Mouse (Mus musculus) intestine, embryonic 15.5 days (tissue): ENCODE results near the gene Sptssa. TPM values are rescaled to one million over a fixed set of nuclear protein-coding genes. Genes with fewer than 3 reads are reported as not detected.

Experiments
- ATAC-seq: fragments of 200-750 bp; cut with Nextera tagmentation; 2 replicates; pipeline ENCODE4 v1.8.0; 2017; ENCODE audit warnings: moderate TSS enrichment, moderate library complexity
- H3K27ac ChIP-seq: fragments of 300-500 bp; sonication (generic); 2 replicates; pipeline ENCODE4 v1.5.1; 2015; ENCODE audit warnings: mild to moderate bottlenecking, inconsistent platforms
- H3K27me3 ChIP-seq: fragments of 300-500 bp; sonication (generic); replicated peaks from 2 replicates; pipeline ENCODE4 v1.6.1; 2015; ENCODE audit warnings: inconsistent platforms
- H3K36me3 ChIP-seq: fragments of 300-500 bp; sonication (generic); 2 replicates; pipeline ENCODE4 v1.6.1; 2015; ENCODE audit warnings: inconsistent platforms
- H3K4me1 ChIP-seq: fragments of 300-500 bp; sonication (generic); replicated peaks from 2 replicates; pipeline ENCODE4 v1.6.1; 2015; ENCODE audit warnings: inconsistent platforms
- H3K4me2 ChIP-seq: fragments of 300-500 bp; sonication (generic); replicated peaks from 2 replicates; pipeline ENCODE4 v1.6.1; 2015; ENCODE audit warnings: mild to moderate bottlenecking, inconsistent platforms
- H3K4me3 ChIP-seq: fragments of 300-500 bp; sonication (generic); replicated peaks from 2 replicates; pipeline ENCODE4 v1.5.1; 2015; ENCODE audit warnings: inconsistent platforms
- H3K9ac ChIP-seq: fragments of 300-500 bp; sonication (generic); 2 replicates; pipeline ENCODE4 v1.6.1; 2015; ENCODE audit warnings: inconsistent platforms
- H3K9me3 ChIP-seq: fragments of 300-500 bp; sonication (generic); 2 replicates; pipeline ENCODE4 v1.6.1; 2016; ENCODE audit warnings: inconsistent platforms
- WGBS: fragments of 180-500 bp; shearing (Covaris S2); methylation state at CpG from one replicate; pipeline ENCODE4 v1.1.7; 2015; 5-methylcytosine and 5-hydroxymethylcytosine counted together
- polyA plus RNA-seq: library from polyadenylated mRNA; unstranded; fragments of >200 nt; fragmentation: Nextera tagmentation; extraction: Ambion mirVana; gene quantifications from 2 replicates; pipeline ENCODE4 v1.2.1, GENCODE M21; 2015

Gene Sptssa
- 218 and 233 TPM in 2 replicates for polyA plus RNA-seq

- Histone ChIP-seq H3K27me3 (no peaks in the 10 kb centered on the region), H3K4me1 (peaks cover 23% of the 10 kb centered on the region), H3K4me3 (peak within 1 kb of the TSS; percentile 73), H3K9me3 (no peaks in the 10 kb centered on the region), H3K9ac (peak within 1 kb of the TSS; percentile 70), H3K36me3 (no peaks in the 10 kb centered on the region), H3K4me2 (peak within 1 kb of the TSS; percentile 85), H3K27ac (peak within 1 kb of the TSS; percentile 82)
- WGBS = 6% methylated on average over 53 of the region's 53 CpGs
- peak; percentile 99 for ATAC-seq
Observed at GRCm38 (mm10) chr12:54656396-54657171, at the start of gene Sptssa. Gene Sptssa (minus strand): TSS chr12:54656573.

- no peak for ATAC-seq
- Histone ChIP-seq H3K4me3 (no peak overlapping the region), H3K27ac (no peak overlapping the region), H3K9me3 (no peaks in the 10 kb centered on the region), H3K4me1 (no peaks in the 10 kb centered on the region), H3K27me3 (no peaks in the 10 kb centered on the region), H3K36me3 (no peaks in the 10 kb centered on the region), H3K9ac (no peak overlapping the region), H3K4me2 (no peak overlapping the region)
- WGBS = 73% methylated on average over 7 of the region's 7 CpGs
Observed at GRCm38 (mm10) chr12:54699394-54699793, 43.0 kb upstream of the Sptssa start.

- Histone ChIP-seq H3K27me3 (no peaks in the 10 kb centered on the region), H3K36me3 (no peaks in the 10 kb centered on the region), H3K9ac (no peak overlapping the region), H3K9me3 (no peaks in the 10 kb centered on the region), H3K27ac (no peak overlapping the region), H3K4me3 (no peak overlapping the region), H3K4me1 (no peaks in the 10 kb centered on the region), H3K4me2 (no peak overlapping the region)
- no peak for ATAC-seq
- 49% methylated on average over 6 of the region's 6 CpGs for WGBS
Observed at GRCm38 (mm10) chr12:54697791-54698250, 41.4 kb upstream of the Sptssa start.

DNA sequence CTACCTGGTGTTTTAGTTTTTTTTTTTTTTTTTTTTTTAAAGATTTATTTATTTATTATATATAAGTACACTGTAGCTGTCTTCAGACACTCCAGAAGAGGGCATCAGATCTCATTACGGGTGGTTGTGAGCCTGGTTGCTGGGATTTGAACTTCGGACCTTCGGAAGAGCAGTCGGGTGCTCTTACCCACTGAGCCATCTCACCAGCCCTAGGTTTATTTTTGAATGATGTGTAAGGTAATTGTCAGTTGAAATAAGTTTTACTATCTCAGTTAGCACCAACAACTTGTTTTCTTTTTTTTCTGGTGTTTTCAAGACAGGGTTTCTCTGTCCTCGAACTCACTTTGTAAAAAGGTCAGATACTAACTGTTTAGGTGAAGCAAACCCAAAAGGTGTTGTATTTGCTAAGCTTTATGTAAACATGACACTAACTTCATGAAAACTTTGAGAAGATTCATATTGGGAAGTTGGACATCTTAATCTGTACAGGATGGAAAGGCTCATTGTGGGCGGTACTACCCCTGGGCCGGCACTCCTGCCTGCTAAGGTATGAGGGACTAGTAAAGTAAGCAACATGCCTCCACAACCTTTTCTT is 40.7 kb upstream of the Sptssa start:
- Histone ChIP-seq H3K4me3 (no peak overlapping the region), H3K4me2 (no peak overlapping the region), H3K27ac (0 out of 2 replicates have a peak overlapping the region, but pooled peaks have one; percentile 32), H3K36me3 (no peaks in the 10 kb centered on the region), H3K4me1 (no peaks in the 10 kb centered on the region), H3K9ac (no peak overlapping the region), H3K27me3 (no peaks in the 10 kb centered on the region), H3K9me3 (no peaks in the 10 kb centered on the region)
- peak; percentile 59 for ATAC-seq
- 8% methylated on average over 7 of the region's 7 CpGs for WGBS

DNA sequence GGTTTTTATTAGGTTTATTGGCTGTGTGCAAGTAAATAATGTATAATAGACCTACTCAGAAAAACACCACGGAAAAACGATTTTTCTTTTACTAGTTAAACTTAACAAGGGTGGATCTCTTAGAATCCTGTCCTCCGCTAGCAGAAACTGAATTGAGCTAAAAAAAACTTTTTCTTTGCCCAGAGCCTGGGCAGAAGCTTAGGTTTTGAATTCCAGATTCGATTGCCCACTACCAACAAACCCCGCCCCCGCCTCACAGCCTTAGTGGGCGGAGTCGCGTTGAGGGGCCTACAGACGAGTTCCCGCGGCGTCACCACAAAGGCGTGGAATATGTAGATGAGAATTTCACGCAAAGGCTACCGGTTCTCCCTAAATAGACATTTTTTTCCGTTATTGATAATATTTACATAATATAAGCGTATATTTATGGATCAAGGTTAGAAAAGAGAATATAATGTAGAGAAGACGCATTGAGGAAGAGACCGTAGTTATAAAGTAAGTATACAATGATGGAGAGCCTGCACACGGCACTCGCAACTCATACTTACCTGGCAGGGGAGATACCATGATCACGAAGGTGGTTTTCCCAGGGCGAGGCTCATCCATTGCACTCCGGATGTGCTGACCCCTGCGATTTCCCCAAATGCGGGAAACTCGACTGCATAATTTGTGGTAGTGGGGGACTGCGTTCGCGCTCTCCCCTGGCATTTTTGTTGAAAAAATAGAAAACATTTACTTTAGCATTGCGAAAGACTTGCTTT is 40.0 kb upstream of the Sptssa start:
- no peaks in the 10 kb centered on the region for H3K4me1 ChIP-seq
- peak overlapping the region; percentile 92 for H3K27ac ChIP-seq
- ATAC-seq = peak; percentile 92
- peak overlapping the region; percentile 40 for H3K9ac ChIP-seq
- peak overlapping the region; percentile 61 for H3K4me2 ChIP-seq
- under 1% methylated on average over 32 of the region's 32 CpGs for WGBS
- no peaks in the 10 kb centered on the region for H3K27me3 ChIP-seq
- H3K9me3 ChIP-seq = no peaks in the 10 kb centered on the region
- H3K4me3 ChIP-seq = peak overlapping the region; percentile 68
- H3K36me3 ChIP-seq = no peaks in the 10 kb centered on the region

DNA sequence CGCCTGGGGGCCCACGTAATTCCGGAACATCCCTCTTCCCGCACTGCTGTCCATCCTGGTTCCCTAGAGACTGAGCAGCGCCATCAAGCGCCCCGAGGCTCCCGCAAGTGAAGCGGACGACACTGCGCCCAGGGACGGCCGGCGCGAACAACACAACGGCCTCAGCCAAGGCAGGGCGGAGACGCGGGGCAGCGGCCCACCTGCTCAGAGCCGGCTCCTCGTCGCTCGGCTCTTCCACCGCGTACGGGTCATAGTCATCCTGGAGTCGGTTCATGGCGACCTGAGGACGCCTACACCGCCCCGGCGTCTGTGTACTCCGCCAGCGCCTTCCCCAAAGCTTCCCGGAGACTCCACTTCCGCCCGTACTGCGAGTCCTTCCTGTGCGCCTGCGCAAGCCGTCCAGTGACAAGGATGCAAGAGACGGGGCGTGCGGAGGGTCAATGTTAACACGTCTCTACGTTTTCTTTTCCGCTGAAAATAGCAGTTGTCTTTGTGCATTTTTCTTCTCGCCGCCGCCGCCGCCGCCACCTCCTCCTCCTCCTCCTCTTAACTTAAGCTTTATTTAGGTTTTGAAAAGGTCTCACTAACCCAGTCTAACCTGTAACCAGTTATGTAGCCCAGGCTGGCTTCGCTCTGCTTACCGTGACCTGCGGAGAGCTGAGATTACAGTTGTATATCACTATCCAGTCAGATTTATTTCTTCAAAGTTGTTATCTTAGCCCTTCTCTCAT is 39.3 kb upstream of the Sptssa start, which contains the start of gene Eapp:
TSS of gene Eapp (minus strand) at position 387 of the 731 bp plus-strand sequence.
- Histone ChIP-seq H3K9ac (peak within 1 kb of the TSS; percentile 73), H3K36me3 (no peaks in the 10 kb centered on the region), H3K4me1 (no peaks in the 10 kb centered on the region), H3K4me3 (peak within 1 kb of the TSS; percentile 68), H3K27ac (peak within 1 kb of the TSS; percentile 92), H3K9me3 (no peaks in the 10 kb centered on the region), H3K27me3 (no peaks in the 10 kb centered on the region), H3K4me2 (peak within 1 kb of the TSS; percentile 61)
- ATAC-seq = peak; percentile 93
- under 1% methylated on average over 57 of the region's 57 CpGs for WGBS

DNA sequence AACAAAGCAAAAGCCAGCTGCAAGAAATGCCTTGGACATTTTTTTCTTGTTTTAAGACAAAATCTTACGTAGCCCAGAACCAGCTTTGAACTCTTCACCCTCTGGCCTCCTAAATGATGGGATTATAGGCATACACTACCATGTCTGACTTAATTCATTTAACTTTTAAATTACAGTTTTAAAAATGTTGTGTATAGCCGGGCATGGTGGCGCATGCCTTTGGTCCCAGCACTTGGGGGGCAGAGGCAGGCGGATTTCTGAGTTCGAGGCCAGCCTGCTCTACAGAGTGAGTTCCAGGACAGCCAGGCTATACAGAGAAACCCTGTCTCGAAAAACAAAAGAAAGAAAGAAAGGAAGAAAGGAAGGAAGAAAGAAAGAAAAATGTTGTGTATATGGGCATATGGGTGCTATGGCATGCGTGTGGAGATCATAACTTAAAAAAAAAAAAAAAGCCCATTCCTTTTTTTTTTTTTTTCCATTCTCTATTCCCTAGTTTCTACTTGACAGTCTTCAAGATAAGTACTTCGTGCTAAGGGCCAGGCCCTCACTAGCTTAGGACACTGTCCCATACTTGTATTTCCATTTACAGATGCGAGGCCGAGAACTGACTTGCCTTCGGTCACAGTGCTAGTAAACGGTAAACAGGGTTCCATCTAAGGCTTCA is 38.6 kb upstream of the Sptssa start:
- H3K4me3 ChIP-seq = peak overlapping the region; percentile 68
- no peaks in the 10 kb centered on the region for H3K4me1 ChIP-seq
- H3K27me3 ChIP-seq = no peaks in the 10 kb centered on the region
- 38% methylated on average over 12 of the region's 12 CpGs for WGBS
- ATAC-seq = no peak
- 0 out of 2 replicates have a peak, but pooled peaks cover 3% of the 10 kb centered on the region for H3K36me3 ChIP-seq
- H3K9ac ChIP-seq = peak overlapping the region; percentile 73
- peak overlapping the region; percentile 61 for H3K4me2 ChIP-seq
- peak overlapping the region; percentile 92 for H3K27ac ChIP-seq
- H3K9me3 ChIP-seq = no peaks in the 10 kb centered on the region

GRCm38 (mm10) chr12:54689082-54689481 is 32.7 kb upstream of the Sptssa start:
- Histone ChIP-seq H3K36me3 (peaks cover 18% of the 10 kb centered on the region; the same call in 1 of the 2 replicates), H3K4me1 (no peaks in the 10 kb centered on the region), H3K9me3 (no peaks in the 10 kb centered on the region), H3K4me2 (no peak overlapping the region), H3K4me3 (no peak overlapping the region), H3K27me3 (no peaks in the 10 kb centered on the region), H3K9ac (no peak overlapping the region), H3K27ac (no peak overlapping the region)
- 93% methylated on average over 5 of the region's 5 CpGs for WGBS
- ATAC-seq = no peak

DNA sequence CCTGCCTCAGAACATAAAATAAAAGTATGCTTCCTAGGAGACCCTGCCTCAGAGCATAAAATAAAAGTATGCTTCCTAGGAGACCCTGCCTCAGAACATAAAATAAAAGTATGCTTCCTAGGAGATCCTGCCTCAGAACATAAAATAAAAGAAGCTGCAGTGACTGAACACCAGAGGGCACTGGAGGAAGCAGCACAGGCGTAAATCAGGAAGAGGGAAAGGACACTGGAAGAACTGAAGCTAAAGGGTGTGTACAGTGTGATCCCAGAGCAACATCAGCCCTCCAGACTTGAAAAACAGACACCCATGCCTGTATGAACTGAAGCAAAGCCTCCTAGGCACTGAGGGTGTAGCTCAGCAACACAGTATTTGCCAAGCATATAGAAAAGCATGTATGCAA is 26.8 kb upstream of the Sptssa start:
- 0 out of 2 replicates have a peak, but pooled peaks cover 5% of the 10 kb centered on the region for H3K36me3 ChIP-seq
- ATAC-seq = no peak
- H3K9me3 ChIP-seq = no peaks in the 10 kb centered on the region
- no peak overlapping the region for H3K9ac ChIP-seq
- no peaks in the 10 kb centered on the region for H3K27me3 ChIP-seq
- no peak overlapping the region for H3K4me2 ChIP-seq
- no peak overlapping the region for H3K4me3 ChIP-seq
- H3K4me1 ChIP-seq = no peaks in the 10 kb centered on the region
- WGBS = 30% methylated on average over 1 of the region's 1 CpGs
- H3K27ac ChIP-seq = no peak overlapping the region

DNA sequence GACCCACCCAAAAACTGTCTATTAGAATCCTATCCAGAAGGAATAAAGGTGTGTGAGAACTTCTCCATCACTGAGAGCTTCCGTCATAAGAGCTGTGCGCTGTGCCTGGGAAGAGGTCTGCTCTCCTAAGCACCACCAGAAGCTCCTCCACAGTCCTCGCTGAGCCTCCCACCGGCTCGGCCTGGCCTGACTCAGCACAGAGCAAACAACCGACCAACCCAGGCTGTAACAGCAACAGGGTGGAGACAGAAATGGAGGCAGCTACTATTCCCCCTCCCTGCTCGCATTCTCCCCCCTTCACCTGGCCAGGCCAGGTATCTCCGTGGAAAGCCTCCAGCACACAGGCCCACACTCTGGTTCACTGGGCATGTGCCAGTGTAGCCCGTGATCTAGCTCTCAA is 20.3 kb upstream of the Sptssa start:
- H3K9ac ChIP-seq = no peak overlapping the region
- H3K27ac ChIP-seq = no peak overlapping the region
- no peak overlapping the region for H3K4me3 ChIP-seq
- H3K9me3 ChIP-seq = no peaks in the 10 kb centered on the region
- peaks cover 10% of the 10 kb centered on the region; the same call in 1 of the 2 replicates for H3K36me3 ChIP-seq
- H3K4me2 ChIP-seq = no peak overlapping the region
- no peaks in the 10 kb centered on the region for H3K27me3 ChIP-seq
- WGBS = 90% methylated on average over 9 of the region's 9 CpGs
- no peak for ATAC-seq
- H3K4me1 ChIP-seq = no peaks in the 10 kb centered on the region

GRCm38 (mm10) chr12:54675396-54675795 is 19.0 kb upstream of the Sptssa start:
- Histone ChIP-seq H3K9ac (no peak overlapping the region), H3K4me2 (no peak overlapping the region), H3K27ac (no peak overlapping the region), H3K4me3 (no peak overlapping the region), H3K27me3 (no peaks in the 10 kb centered on the region), H3K9me3 (no peaks in the 10 kb centered on the region), H3K36me3 (peaks cover 10% of the 10 kb centered on the region; the same call in 1 of the 2 replicates), H3K4me1 (no peaks in the 10 kb centered on the region)
- ATAC-seq = no peak
- WGBS = 94% methylated on average over 4 of the region's 4 CpGs
